In genomic region chr4:97582796-97583430, GRCm38 (mm10) we compare ENCODE assay signal across 9 mouse cellular contexts.
DNase-seq lines count a peak whose midpoint lies in the region; ATAC-seq lines count a peak whose summit lies in the region.
"Had no signal": no experiment of that assay in that cellular context is flagged by ENCODE, and none has a peak within 500 bp of the region (broad histone marks: within the 10 kb centered on the region; RNA-seq: fewer than 3 reads in every experiment).

No protein-coding gene starts in this region.

- no peak overlapping the region for H3K9ac ChIP-seq in kidney, embryonic 16.5 days (replicated peaks; ENCODE audit: low read length)
- H3K9ac ChIP-seq in forebrain, embryonic 11.5 days (ENCODE audit: low read length), result peak overlapping the region; percentile 65
- peak overlapping the region; percentile 49 for H3K9ac ChIP-seq in hindbrain, embryonic 16.5 days (ENCODE audit: low read depth, low read length)
- H3K9ac ChIP-seq in neural tube, embryonic 12.5 days, result peak overlapping the region; percentile 45; the same call in 1 of the 2 replicates

- peak; percentile 83; the same call in 1 of the 2 replicates for ATAC-seq in kidney, embryonic 16.5 days (ENCODE audit: low FRiP score, low TSS enrichment)
- peak; percentile 44 for ATAC-seq in forebrain, embryonic 11.5 days (replicated peaks; ENCODE audit: low FRiP score)
- ATAC-seq in hindbrain, embryonic 16.5 days, result 0 out of 2 replicates have a peak, but pooled peaks have one; percentile 51
- ATAC-seq in neural tube, embryonic 12.5 days (ENCODE audit: low FRiP score, low read depth), result no peak
- ATAC-seq in granulocyte monocyte progenitor cell, adult 5-6 weeks (replicated peaks; ENCODE audit: poor library complexity, severe bottlenecking), result no peak

- H3K9me3 ChIP-seq in kidney, embryonic 16.5 days (ENCODE audit: low read length), result no peaks in the 10 kb centered on the region
- H3K9me3 ChIP-seq in forebrain, embryonic 11.5 days (ENCODE audit: control insufficient read depth, low read length), result no peaks in the 10 kb centered on the region
- no peaks in the 10 kb centered on the region for H3K9me3 ChIP-seq in hindbrain, embryonic 16.5 days (ENCODE audit: control insufficient read depth, low read length)
- H3K9me3 ChIP-seq in neural tube, embryonic 12.5 days, result no peaks in the 10 kb centered on the region
- H3K9me3 ChIP-seq: megakaryocyte, embryonic 14.5 days had no signal

- H3K4me3 ChIP-seq in kidney, embryonic 16.5 days (ENCODE audit: low read length), result peak overlapping the region; percentile 14; the same call in 1 of the 2 replicates
- H3K4me3 ChIP-seq in forebrain, embryonic 11.5 days (ENCODE audit: low read depth, low read length), result peak overlapping the region; percentile 28
- H3K4me3 ChIP-seq in hindbrain, embryonic 16.5 days (ENCODE audit: low read length), result peak overlapping the region; percentile 35
- peak overlapping the region; percentile 16 for H3K4me3 ChIP-seq in neural tube, embryonic 12.5 days
- H3K4me3 ChIP-seq: megakaryocyte, embryonic 14.5 days had no signal

- H3K27me3 ChIP-seq in kidney, embryonic 16.5 days (ENCODE audit: insufficient read depth, low read length), result peaks cover 4% of the 10 kb centered on the region; the same call in 1 of the 2 replicates
- no peaks in the 10 kb centered on the region for H3K27me3 ChIP-seq in forebrain, embryonic 11.5 days (ENCODE audit: control insufficient read depth, insufficient read depth, low read length)
- no peaks in the 10 kb centered on the region for H3K27me3 ChIP-seq in hindbrain, embryonic 16.5 days (replicated peaks; ENCODE audit: control insufficient read depth, insufficient read depth, low read length)
- H3K27me3 ChIP-seq in neural tube, embryonic 12.5 days (replicated peaks), result no peaks in the 10 kb centered on the region
- H3K27me3 ChIP-seq: megakaryocyte, embryonic 14.5 days had no signal

- DNase-seq in kidney, postnatal 36 days, result no peak
- DNase-seq in forebrain, embryonic 11.5 days (ENCODE audit: low spot score), result no peak
- no peak for DNase-seq in thymus, postnatal 14 days
- DNase-seq: spleen, adult 18-20 months had no signal

- H3K36me3 ChIP-seq in kidney, embryonic 16.5 days (ENCODE audit: insufficient read depth, low read length), result no peaks in the 10 kb centered on the region
- no peaks in the 10 kb centered on the region for H3K36me3 ChIP-seq in forebrain, embryonic 11.5 days (ENCODE audit: control insufficient read depth, insufficient read depth, low read length)
- H3K36me3 ChIP-seq in hindbrain, embryonic 16.5 days (ENCODE audit: control insufficient read depth, insufficient read depth, low read length), result no peaks in the 10 kb centered on the region
- no peaks in the 10 kb centered on the region for H3K36me3 ChIP-seq in neural tube, embryonic 12.5 days

- 30% methylated on average over 15 of the region's 15 CpGs for WGBS in kidney, embryonic 16.5 days
- 20% methylated on average over 15 of the region's 15 CpGs for WGBS in forebrain, embryonic 11.5 days
- 25% methylated on average over 15 of the region's 15 CpGs for WGBS in hindbrain, embryonic 16.5 days
- 38% methylated on average over 15 of the region's 15 CpGs for WGBS in neural tube, embryonic 12.5 days

- H3K4me2 ChIP-seq in kidney, embryonic 16.5 days (replicated peaks; ENCODE audit: low read depth, low read length), result peak overlapping the region; percentile 37
- peak overlapping the region; percentile 49 for H3K4me2 ChIP-seq in forebrain, embryonic 11.5 days (ENCODE audit: low read depth, low read length, severe bottlenecking)
- H3K4me2 ChIP-seq in hindbrain, embryonic 16.5 days (ENCODE audit: low read length), result peak overlapping the region; percentile 52
- peak overlapping the region; percentile 46 for H3K4me2 ChIP-seq in neural tube, embryonic 12.5 days (replicated peaks)

- H3K27ac ChIP-seq in kidney, embryonic 16.5 days (ENCODE audit: low read length), result no peak overlapping the region
- H3K27ac ChIP-seq in forebrain, embryonic 11.5 days (ENCODE audit: low read depth, low read length), result peak overlapping the region; percentile 92
- peak overlapping the region; percentile 78 for H3K27ac ChIP-seq in hindbrain, embryonic 16.5 days (ENCODE audit: low read depth, low read length)
- peak overlapping the region; percentile 20; the same call in 1 of the 2 replicates for H3K27ac ChIP-seq in neural tube, embryonic 12.5 days

- 0 out of 2 replicates have a peak, but pooled peaks cover 6% of the 10 kb centered on the region for H3K4me1 ChIP-seq in kidney, embryonic 16.5 days (ENCODE audit: insufficient read depth, low read length)
- peaks cover 14% of the 10 kb centered on the region for H3K4me1 ChIP-seq in forebrain, embryonic 11.5 days (replicated peaks; ENCODE audit: control insufficient read depth, insufficient read depth, low read length)
- H3K4me1 ChIP-seq in hindbrain, embryonic 16.5 days (ENCODE audit: control insufficient read depth, insufficient read depth, low read depth, low read length), result no peaks in the 10 kb centered on the region
- peaks cover 5% of the 10 kb centered on the region for H3K4me1 ChIP-seq in neural tube, embryonic 12.5 days
- H3K4me1 ChIP-seq: megakaryocyte, embryonic 14.5 days had no signal

Comparison
In these comparisons a context has a peak if more than half of its experiments do, and no peak if none do; other contexts are left out.
1. ATAC-seq: peak in kidney, embryonic 16.5 days (single experiment), forebrain, embryonic 11.5 days (single experiment) and hindbrain, embryonic 16.5 days (single experiment); none in neural tube, embryonic 12.5 days (single experiment) and granulocyte monocyte progenitor cell, adult 5-6 weeks (single experiment).
2. Peak in every context shown above with its lines, with median percentiles within 50 percentile points of each other: H3K4me2 ChIP-seq and H3K4me3 ChIP-seq.